Mouse (Mus musculus): ENCODE measurements at regions not wholly inside any gene's neighbourhood (a gene's known extent, or its start where the extent isn't known, plus 50 kb on each side); places are given as distances from the start of the nearest gene placed in this dataset.

DNA sequence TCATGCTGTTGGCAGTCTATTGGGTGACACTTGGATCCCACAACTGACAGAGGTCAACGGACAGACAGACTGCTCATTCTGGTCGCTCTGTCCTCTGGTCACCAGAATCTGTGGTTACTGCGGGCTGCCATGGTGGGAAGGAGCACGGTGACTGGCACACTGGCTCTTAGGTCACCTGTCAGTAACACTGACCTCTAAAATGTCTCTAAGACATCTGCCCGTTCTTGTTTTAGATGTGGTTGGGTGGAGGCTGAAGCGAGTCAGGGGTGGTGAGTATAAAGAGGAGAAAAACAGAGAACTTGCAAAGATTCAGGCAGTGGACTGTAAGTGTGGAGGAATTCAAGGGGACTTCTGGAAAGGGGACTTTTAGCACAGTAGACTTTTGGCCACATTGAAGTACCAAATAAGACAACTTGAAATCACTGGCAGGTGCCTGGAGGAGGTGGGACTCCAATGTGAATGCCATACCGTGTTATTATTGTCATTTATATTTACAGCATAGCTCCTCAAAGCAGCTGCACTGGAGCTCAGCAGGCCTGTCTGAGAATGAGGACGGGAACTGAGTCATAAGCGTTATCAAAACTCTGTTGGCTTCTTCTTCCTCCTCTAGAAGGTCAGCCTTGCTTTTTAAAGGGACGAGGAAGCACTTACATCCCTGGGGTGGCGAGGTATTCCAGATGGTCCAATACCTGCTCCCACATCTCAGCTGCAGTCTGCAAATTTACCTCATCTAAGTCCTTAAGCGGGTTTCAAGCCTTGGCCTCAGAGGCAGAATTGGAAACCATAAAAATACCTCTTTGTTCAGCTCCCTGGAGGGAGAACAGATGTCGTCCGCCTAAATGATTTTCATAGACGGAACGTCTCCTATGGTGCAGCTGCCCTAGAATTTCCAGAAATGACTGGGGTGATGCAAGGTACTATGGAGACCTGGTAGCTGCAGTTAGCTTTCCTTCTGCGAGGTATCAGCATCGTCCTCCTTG, 351.3 kb downstream of the Nuak1 start:
- Histone ChIP-seq H3K36me3 (ENCODE audit: control insufficient read depth, insufficient read depth, low read length) (no peaks in the 10 kb centered on the region), H3K4me3 (ENCODE audit: insufficient read depth, low read depth, low read length) (no peak overlapping the region), H3K4me1 (ENCODE audit: control insufficient read depth, insufficient read depth, low read length) (no peaks in the 10 kb centered on the region), H3K27me3 (ENCODE audit: control insufficient read depth, insufficient read depth, low read length) (no peaks in the 10 kb centered on the region), H3K79me2 (ENCODE audit: control insufficient read depth, insufficient read depth, low read length) (no peaks in the 10 kb centered on the region), H3K27ac (replicated peaks; ENCODE audit: insufficient read depth, low read depth, low read length) (no peak overlapping the region), H3K9ac (ENCODE audit: low read depth, low read length) (no peak overlapping the region)
- no peak for TF ChIP-seq POLR2A (IDR thresholded peaks at IDR 0.05; ENCODE audit: extremely low read depth, insufficient read depth, low read length)
- no peak for TF ChIP-seq CTCF (IDR thresholded peaks at IDR 0.05; ENCODE audit: low read depth, low read length)
- 84% methylated on average over 18 of the region's 18 CpGs for WGBS
- DNase-seq (ENCODE audit: extremely low read depth, low read depth, low spot score) = no peak

DNA sequence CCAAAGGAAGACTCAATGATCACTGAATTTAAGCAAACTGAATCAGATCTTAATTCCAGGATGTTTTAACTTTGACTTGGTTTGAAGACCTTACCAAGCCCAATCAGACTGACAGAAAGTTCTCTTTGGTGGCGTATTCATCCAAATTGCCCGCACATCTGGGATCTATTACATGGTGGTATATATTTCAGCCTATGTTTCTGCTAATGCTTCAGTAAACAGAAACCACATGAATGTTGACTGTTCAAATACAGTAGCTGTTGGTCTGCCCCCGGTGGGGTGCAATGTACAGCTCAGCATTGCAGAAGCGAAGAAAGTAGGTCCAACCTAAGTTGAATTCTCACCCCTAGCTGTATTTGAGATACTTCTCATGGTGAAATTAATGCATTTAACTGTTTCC, 346.5 kb downstream of the Nuak1 start:
- Histone ChIP-seq H3K4me3 (ENCODE audit: insufficient read depth, low read depth, low read length) (no peak overlapping the region), H3K27me3 (ENCODE audit: control insufficient read depth, insufficient read depth, low read length) (no peaks in the 10 kb centered on the region), H3K36me3 (ENCODE audit: control insufficient read depth, insufficient read depth, low read length) (no peaks in the 10 kb centered on the region), H3K4me1 (ENCODE audit: control insufficient read depth, insufficient read depth, low read length) (no peaks in the 10 kb centered on the region), H3K79me2 (ENCODE audit: control insufficient read depth, insufficient read depth, low read length) (no peaks in the 10 kb centered on the region), H3K27ac (replicated peaks; ENCODE audit: insufficient read depth, low read depth, low read length) (no peak overlapping the region), H3K9ac (ENCODE audit: low read depth, low read length) (no peak overlapping the region)
- no peak for TF ChIP-seq CTCF (IDR thresholded peaks at IDR 0.05; ENCODE audit: low read depth, low read length)
- TF ChIP-seq POLR2A (IDR thresholded peaks at IDR 0.05; ENCODE audit: extremely low read depth, insufficient read depth, low read length) = no peak
- DNase-seq (ENCODE audit: extremely low read depth, low read depth, low spot score) = no peak
- WGBS = 95% methylated on average over 4 of the region's 4 CpGs

DNA sequence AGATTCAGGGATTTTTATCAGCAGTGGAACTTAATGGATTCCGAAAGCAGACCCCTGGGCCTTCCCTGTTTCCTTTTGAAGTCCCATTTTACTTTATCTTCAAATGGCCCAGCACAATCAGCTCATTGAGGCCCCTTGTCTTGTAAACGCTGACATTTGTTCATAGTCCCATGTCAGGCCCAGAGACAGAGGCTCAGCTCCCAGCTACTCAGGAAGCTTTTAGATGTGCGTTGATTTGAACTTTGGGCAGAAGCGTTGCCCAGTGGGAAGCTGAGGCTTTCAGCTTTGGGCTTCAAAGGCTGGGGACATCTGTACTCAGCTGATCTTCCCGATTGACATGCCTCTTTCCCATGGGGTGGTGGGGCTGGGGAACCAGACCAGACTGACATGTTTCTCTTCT, 343.2 kb downstream of the Nuak1 start:
- Histone ChIP-seq H3K4me1 (ENCODE audit: control insufficient read depth, insufficient read depth, low read length) (no peaks in the 10 kb centered on the region), H3K27ac (replicated peaks; ENCODE audit: insufficient read depth, low read depth, low read length) (no peak overlapping the region), H3K27me3 (ENCODE audit: control insufficient read depth, insufficient read depth, low read length) (no peaks in the 10 kb centered on the region), H3K4me3 (ENCODE audit: insufficient read depth, low read depth, low read length) (no peak overlapping the region), H3K36me3 (ENCODE audit: control insufficient read depth, insufficient read depth, low read length) (no peaks in the 10 kb centered on the region), H3K79me2 (ENCODE audit: control insufficient read depth, insufficient read depth, low read length) (no peaks in the 10 kb centered on the region), H3K9ac (ENCODE audit: low read depth, low read length) (no peak overlapping the region)
- 58% methylated on average over 5 of the region's 5 CpGs for WGBS
- no peak for TF ChIP-seq POLR2A (IDR thresholded peaks at IDR 0.05; ENCODE audit: extremely low read depth, insufficient read depth, low read length)
- no peak for TF ChIP-seq CTCF (IDR thresholded peaks at IDR 0.05; ENCODE audit: low read depth, low read length)
- no peak for DNase-seq (ENCODE audit: extremely low read depth, low read depth, low spot score)

DNA sequence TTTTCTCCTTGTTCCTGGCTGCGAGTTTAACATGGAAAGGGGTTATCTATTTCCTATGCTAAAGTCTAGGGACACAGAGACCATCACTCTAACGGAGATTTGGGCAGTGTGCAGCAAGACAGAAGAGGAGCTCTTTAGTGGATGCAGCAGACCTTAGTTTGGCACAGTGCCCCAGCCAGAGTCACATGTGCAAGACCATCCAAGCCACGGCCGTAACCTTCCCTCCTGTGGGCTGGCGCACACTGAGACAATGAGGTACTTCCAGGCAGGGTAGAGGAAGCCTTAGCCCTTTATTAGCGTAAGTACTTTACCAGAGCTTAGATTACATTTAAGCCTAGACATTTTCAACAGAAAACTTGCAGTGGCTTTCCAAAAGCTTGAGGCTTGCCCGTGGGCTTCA, 336.4 kb downstream of the Nuak1 start:
- H3K36me3 ChIP-seq (ENCODE audit: control insufficient read depth, insufficient read depth, low read length) = no peaks in the 10 kb centered on the region
- no peaks in the 10 kb centered on the region for H3K79me2 ChIP-seq (ENCODE audit: control insufficient read depth, insufficient read depth, low read length)

DNA sequence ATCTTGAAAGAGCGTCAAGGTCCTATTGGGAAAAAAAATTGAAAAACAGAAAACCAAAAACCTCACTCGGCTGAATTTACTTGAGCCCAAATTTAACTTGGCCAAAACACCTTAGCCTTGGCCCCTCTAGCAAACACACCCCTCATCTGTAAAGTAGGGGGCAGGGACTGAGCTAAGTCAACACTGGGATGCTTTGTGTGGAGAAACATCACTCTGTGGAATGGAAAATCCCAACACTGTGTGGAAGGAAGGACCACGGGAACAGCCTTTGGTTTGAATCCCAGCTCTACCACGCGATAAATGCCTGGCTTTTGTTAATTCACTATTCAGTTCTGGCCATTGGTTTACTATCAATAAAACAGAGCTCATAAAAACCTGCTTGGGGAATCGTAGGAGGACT, 335.8 kb downstream of the Nuak1 start:
- TF ChIP-seq CTCF (IDR thresholded peaks at IDR 0.05; ENCODE audit: low read depth, low read length) = no peak
- no peak for TF ChIP-seq POLR2A (IDR thresholded peaks at IDR 0.05; ENCODE audit: extremely low read depth, insufficient read depth, low read length)
- Histone ChIP-seq H3K79me2 (ENCODE audit: control insufficient read depth, insufficient read depth, low read length) (no peaks in the 10 kb centered on the region), H3K27me3 (ENCODE audit: control insufficient read depth, insufficient read depth, low read length) (no peaks in the 10 kb centered on the region), H3K4me3 (ENCODE audit: insufficient read depth, low read depth, low read length) (no peak overlapping the region), H3K36me3 (ENCODE audit: control insufficient read depth, insufficient read depth, low read length) (no peaks in the 10 kb centered on the region), H3K4me1 (ENCODE audit: control insufficient read depth, insufficient read depth, low read length) (no peaks in the 10 kb centered on the region), H3K9ac (ENCODE audit: low read depth, low read length) (no peak overlapping the region), H3K27ac (replicated peaks; ENCODE audit: insufficient read depth, low read depth, low read length) (no peak overlapping the region)
- no peak for DNase-seq (ENCODE audit: extremely low read depth, low read depth, low spot score)
- WGBS = 56% methylated on average over 6 of the region's 6 CpGs

More for the DNA sequence above, 336.4 kb downstream of the Nuak1 start:
- Histone ChIP-seq H3K4me3 (ENCODE audit: insufficient read depth, low read depth, low read length) (no peak overlapping the region), H3K4me1 (ENCODE audit: control insufficient read depth, insufficient read depth, low read length) (no peaks in the 10 kb centered on the region), H3K27ac (replicated peaks; ENCODE audit: insufficient read depth, low read depth, low read length) (no peak overlapping the region), H3K9ac (ENCODE audit: low read depth, low read length) (no peak overlapping the region), H3K27me3 (ENCODE audit: control insufficient read depth, insufficient read depth, low read length) (no peaks in the 10 kb centered on the region)
- TF ChIP-seq POLR2A (IDR thresholded peaks at IDR 0.05; ENCODE audit: extremely low read depth, insufficient read depth, low read length) = no peak
- no peak for TF ChIP-seq CTCF (IDR thresholded peaks at IDR 0.05; ENCODE audit: low read depth, low read length)
- no peak for DNase-seq (ENCODE audit: extremely low read depth, low read depth, low spot score)
- 73% methylated on average over 7 of the region's 7 CpGs for WGBS
